8 mouse cellular contexts compared by ENCODE assay signal in genomic region chr1:137656900-137657458, GRCm38 (mm10).
DNase-seq lines count a peak whose midpoint lies in the region; ATAC-seq and TF ChIP-seq lines count a peak whose summit lies in the region.

No protein-coding gene starts in this region.

- no peak overlapping the region for H3K4me3 ChIP-seq in kidney, embryonic 14.5 days (ENCODE audit: low read length)
- no peak overlapping the region for H3K4me3 ChIP-seq in forebrain, embryonic 14.5 days (ENCODE audit: low read depth, low read length)
- no peak overlapping the region for H3K4me3 ChIP-seq in lung, adult 2 months (replicated peaks; ENCODE audit: extremely low read depth, low read depth, low read length)

- H3K4me2 ChIP-seq in kidney, embryonic 14.5 days (replicated peaks; ENCODE audit: low read depth, low read length): no peak overlapping the region
- peak overlapping the region; percentile 31; the same call in 1 of the 2 replicates for H3K4me2 ChIP-seq in forebrain, embryonic 14.5 days (ENCODE audit: low read length)

- intact Hi-C loops in heart, postnatal 14 days (cut with DNase I): loop anchor here (5.0 kb wide), 1 partner anchor 240 kb away; no protein-coding TSS in a partner anchor

- no peak for TF ChIP-seq CTCF in brain, embryonic 14.5 days (IDR thresholded peaks at IDR 0.05; ENCODE audit: borderline replicate concordance, extremely low read depth, insufficient read depth, insufficient read length)
- no peak for TF ChIP-seq CTCF in lung, adult 2 months (IDR thresholded peaks at IDR 0.05; ENCODE audit: insufficient read depth, low read length)

- H3K36me3 ChIP-seq in kidney, embryonic 14.5 days (ENCODE audit: control insufficient read depth, insufficient read depth, low read length): no peaks in the 10 kb centered on the region
- H3K36me3 ChIP-seq in forebrain, embryonic 14.5 days (ENCODE audit: control insufficient read depth, insufficient read depth, low read length): no peaks in the 10 kb centered on the region

- no peaks in the 10 kb centered on the region for H3K27me3 ChIP-seq in kidney, embryonic 14.5 days (ENCODE audit: control insufficient read depth, insufficient read depth, low read length)
- no peaks in the 10 kb centered on the region for H3K27me3 ChIP-seq in forebrain, embryonic 14.5 days (replicated peaks; ENCODE audit: control insufficient read depth, insufficient read depth, low read length)

- no peaks in the 10 kb centered on the region for H3K9me3 ChIP-seq in kidney, embryonic 14.5 days (ENCODE audit: control insufficient read depth, low read length)
- no peaks in the 10 kb centered on the region for H3K9me3 ChIP-seq in forebrain, embryonic 14.5 days (replicated peaks; ENCODE audit: control insufficient read depth, low read length)

- H3K9ac ChIP-seq in kidney, embryonic 14.5 days (ENCODE audit: low read depth, low read length): no peak overlapping the region
- H3K9ac ChIP-seq in forebrain, embryonic 14.5 days (ENCODE audit: low read length): peak overlapping the region; percentile 45

- H3K27ac ChIP-seq in kidney, embryonic 14.5 days (ENCODE audit: low read depth, low read length): no peak overlapping the region
- peak overlapping the region; percentile 85 for H3K27ac ChIP-seq in forebrain, embryonic 14.5 days (ENCODE audit: low read depth, low read length)

- H3K4me1 ChIP-seq in kidney, embryonic 14.5 days (ENCODE audit: control insufficient read depth, insufficient read depth, low read length): no peaks in the 10 kb centered on the region
- peaks cover 16% of the 10 kb centered on the region for H3K4me1 ChIP-seq in forebrain, embryonic 14.5 days (ENCODE audit: control insufficient read depth, insufficient read depth, low read length)
- H3K4me1 ChIP-seq in lung, adult 2 months (ENCODE audit: control insufficient read depth, insufficient read depth, low read length): no peaks in the 10 kb centered on the region

- 51% methylated on average over 6 of the region's 6 CpGs for WGBS in kidney, embryonic 14.5 days
- 2% methylated on average over 6 of the region's 6 CpGs for WGBS in forebrain, embryonic 14.5 days
- 28% methylated on average over 6 of the region's 6 CpGs for WGBS in lung, adult 2 months

- no peak for ATAC-seq in kidney, embryonic 14.5 days (ENCODE audit: low FRiP score, low TSS enrichment)
- peak; percentile 92 for ATAC-seq in forebrain, embryonic 14.5 days

- peak; percentile 56 for DNase-seq in kidney, adult 11 months
- DNase-seq in brain, embryonic 14.5 days (ENCODE audit: low read depth): peak; percentile 93
- DNase-seq in forebrain, embryonic 14.5 days (ENCODE audit: low spot score): peak; percentile 90
- peak; percentile 77 to 84 for DNase-seq in heart, postnatal 14 days
- DNase-seq in lung, adult 2 months: peak; percentile 17
- peak; percentile 94 for DNase-seq in retina, postnatal 1 day
- DNase-seq in layer of hippocampus, adult 8-10 months (ENCODE audit: low spot score in 2 of 2): no peak

- no peak for TF ChIP-seq POLR2A in brain, embryonic 14.5 days (IDR thresholded peaks at IDR 0.05; ENCODE audit: borderline replicate concordance, extremely low read depth, insufficient read depth, insufficient read length, poor library complexity, severe bottlenecking)
- TF ChIP-seq POLR2A in lung, adult 2 months (IDR thresholded peaks at IDR 0.05; ENCODE audit: borderline replicate concordance, extremely low read depth, low read depth, low read length): no peak

Comparison
In these comparisons a context has a peak if more than half of its experiments do, and no peak if none do; other contexts are left out.
1. DNase-seq: peak in kidney, adult 11 months (single experiment), brain, embryonic 14.5 days (single experiment), forebrain, embryonic 14.5 days (single experiment), heart, postnatal 14 days (2 of 2), lung, adult 2 months (single experiment) and retina, postnatal 1 day (single experiment); none in layer of hippocampus, adult 8-10 months (0 of 2).